Mouse (Mus musculus) lung, postnatal 0 days (tissue): ENCODE data around the gene Lamtor2.

Experiments used
- CTCF ChIP-seq: IDR thresholded peaks from 2 replicates; pipeline ENCODE4 v1.5.1; 2016; ENCODE audit warnings: antibody characterized with exemption, mild to moderate bottlenecking
- EP300 ChIP-seq: IDR thresholded peaks from 2 replicates; pipeline ENCODE4 v1.6.1; 2016; ENCODE audit warnings: antibody characterized with exemption, mild to moderate bottlenecking, control low read depth

- no peak for TF ChIP-seq CTCF
- no peak for TF ChIP-seq EP300
These were observed 13.2 kb upstream of the Lamtor2 start for GRCm38 (mm10) chr3:88566116-88566515.
